Mouse (Mus musculus): ENCODE results near the gene Gm20388.
"Not testable (repeated sequence)": the region's sequence is repeated elsewhere in the genome, so short reads cannot be mapped to it uniquely, and the experiment has no call there.

Gene Gm20388

GRCm38 (mm10) chr8:120316707-120317106, 406.1 kb downstream of the Gm20388 start:
- DNase-seq (ENCODE audit: low spot score) = no peak

- DNase-seq (ENCODE audit: low spot score) = no peak
These were observed 406.6 kb downstream of the Gm20388 start for GRCm38 (mm10) chr8:120317118-120317824.

GRCm38 (mm10) chr8:120318476-120318991, 407.9 kb downstream of the Gm20388 start:
- no peak for DNase-seq (ENCODE audit: low spot score)

GRCm38 (mm10) chr8:120319449-120319848, 408.8 kb downstream of the Gm20388 start:
- DNase-seq (ENCODE audit: low spot score) = peak; percentile 80

- DNase-seq (ENCODE audit: low spot score) = no peak
These were observed 409.5 kb downstream of the Gm20388 start for GRCm38 (mm10) chr8:120320146-120320545.

GRCm38 (mm10) chr8:120321724-120322123, 411.1 kb downstream of the Gm20388 start:
- no peak for DNase-seq (ENCODE audit: low spot score)

- DNase-seq (ENCODE audit: low spot score) = peak; percentile 50
These were observed 412.4 kb downstream of the Gm20388 start for GRCm38 (mm10) chr8:120322956-120323448.

- DNase-seq (ENCODE audit: low spot score) = no peak
These were observed 413.9 kb downstream of the Gm20388 start for GRCm38 (mm10) chr8:120324555-120324954.

GRCm38 (mm10) chr8:120325172-120325767, 414.6 kb downstream of the Gm20388 start:
- no peak for DNase-seq (ENCODE audit: low spot score)

- peak; percentile 49 for DNase-seq (ENCODE audit: low spot score)
These were observed 416.5 kb downstream of the Gm20388 start for GRCm38 (mm10) chr8:120327131-120327554.

- DNase-seq (ENCODE audit: low spot score) = no peak
These were observed 417.9 kb downstream of the Gm20388 start for GRCm38 (mm10) chr8:120328361-120329022.

- no peak for DNase-seq (ENCODE audit: low spot score)
These were observed 418.5 kb downstream of the Gm20388 start for GRCm38 (mm10) chr8:120329030-120329748.

- no peak for DNase-seq (ENCODE audit: low spot score)
These were observed 420.4 kb downstream of the Gm20388 start for GRCm38 (mm10) chr8:120331027-120331426.

- no peak for DNase-seq (ENCODE audit: low spot score)
These were observed 422.0 kb downstream of the Gm20388 start for GRCm38 (mm10) chr8:120332379-120333229.

- no peak for DNase-seq (ENCODE audit: low spot score)
These were observed 423.0 kb downstream of the Gm20388 start for GRCm38 (mm10) chr8:120333681-120334080.

GRCm38 (mm10) chr8:120334261-120334660, 423.6 kb downstream of the Gm20388 start:
- DNase-seq (ENCODE audit: low spot score) = not testable (repeated sequence)

- DNase-seq (ENCODE audit: low spot score) = no peak
These were observed 424.2 kb downstream of the Gm20388 start for GRCm38 (mm10) chr8:120334878-120335261.

- no peak for DNase-seq (ENCODE audit: low spot score)
These were observed 424.8 kb downstream of the Gm20388 start for GRCm38 (mm10) chr8:120335262-120336086.

- DNase-seq (ENCODE audit: low spot score) = no peak
These were observed 425.4 kb downstream of the Gm20388 start for GRCm38 (mm10) chr8:120336087-120336380.

GRCm38 (mm10) chr8:120336909-120337555, 426.4 kb downstream of the Gm20388 start:
- no peak for DNase-seq (ENCODE audit: low spot score)
